Mouse (Mus musculus) spleen, postnatal 36 days (tissue): ENCODE results near the gene Gps2.

Experiments used
- DNase-seq, 2 experiments: peaks; one replicate each; pipeline ENCODE4 v3.0.0; 2022; ENCODE audit warnings: low spot score in 2 of 2, mixed read lengths in 1 of 2

The Gps2 gene

DNA sequence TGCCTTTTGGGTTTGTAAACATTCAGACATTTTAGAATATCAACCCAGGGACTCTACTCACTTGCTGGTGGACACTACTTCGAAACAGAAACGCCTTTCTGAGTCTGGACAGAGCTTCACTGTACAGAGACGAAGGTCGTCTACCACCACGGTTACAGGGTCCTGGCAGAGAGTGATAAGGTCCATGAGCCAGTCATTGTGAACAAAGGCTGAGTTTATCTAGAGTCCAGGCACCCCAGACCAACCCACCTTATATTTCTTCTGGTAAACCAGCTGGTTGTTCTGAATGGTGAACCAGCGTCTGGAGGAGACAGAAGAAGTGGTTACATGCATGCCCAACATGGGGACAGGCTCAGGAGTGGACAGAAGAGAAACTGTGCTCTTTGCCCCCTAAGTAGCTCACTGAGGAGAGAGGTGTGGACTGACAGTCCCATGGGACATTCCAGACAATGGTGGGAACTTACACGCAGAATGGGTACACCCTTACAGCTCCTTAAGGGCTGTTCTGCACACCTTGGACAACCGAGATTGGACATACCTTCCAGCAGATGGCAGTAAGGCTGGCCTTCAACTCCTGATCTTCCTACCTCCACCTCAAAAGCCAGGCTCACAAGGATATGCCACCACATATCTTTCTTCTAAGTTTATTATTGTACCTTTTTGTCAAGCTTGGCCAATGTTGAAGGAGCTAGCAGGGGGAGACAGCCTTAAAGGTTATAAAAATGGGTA, 26.6 kb upstream of the Gps2 start:
- DNase-seq = no peak

DNA sequence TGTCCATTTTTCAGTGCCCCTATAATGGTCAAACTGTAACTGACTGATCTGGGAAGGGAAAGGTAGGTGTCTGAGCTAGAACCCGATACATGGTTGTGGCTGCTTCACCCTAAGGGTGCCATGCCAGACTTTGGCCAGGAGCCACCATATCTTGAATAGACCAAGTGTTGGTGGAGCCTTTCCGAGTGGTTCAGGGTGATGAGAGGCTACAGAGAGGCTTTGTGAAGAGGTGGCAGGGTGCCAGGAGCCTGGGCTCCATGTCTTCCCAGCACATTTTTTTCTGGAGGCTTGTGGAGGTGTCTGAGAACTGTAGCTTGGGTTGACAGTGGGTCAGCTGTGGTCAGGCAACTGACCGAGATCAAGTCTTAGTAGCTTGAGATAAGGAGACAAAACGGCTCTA, 22.2 kb upstream of the Gps2 start:
- peak in 1 of 2 experiments; percentile 45 for DNase-seq

DNA sequence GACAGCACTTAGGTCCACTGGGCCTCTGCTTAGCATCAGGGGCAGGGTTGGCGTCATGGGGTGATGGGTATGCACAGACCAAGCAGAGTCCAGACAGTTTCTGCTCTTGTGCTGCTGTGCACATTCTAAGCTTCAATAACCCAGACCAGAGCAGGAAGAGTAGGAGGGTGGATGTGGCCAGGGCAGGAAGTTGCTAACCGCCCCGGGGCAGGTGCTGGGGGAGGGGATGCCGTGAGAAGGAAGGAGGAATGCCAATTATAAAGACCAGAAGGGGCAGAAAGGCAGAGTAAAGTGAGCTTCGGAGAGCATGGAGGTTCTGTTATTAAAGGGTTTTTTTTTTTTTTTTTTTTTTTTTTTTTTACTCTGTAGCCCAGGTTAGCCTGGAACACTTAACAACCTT, 19.0 kb upstream of the Gps2 start:
- peak; percentile 92 for DNase-seq

DNA sequence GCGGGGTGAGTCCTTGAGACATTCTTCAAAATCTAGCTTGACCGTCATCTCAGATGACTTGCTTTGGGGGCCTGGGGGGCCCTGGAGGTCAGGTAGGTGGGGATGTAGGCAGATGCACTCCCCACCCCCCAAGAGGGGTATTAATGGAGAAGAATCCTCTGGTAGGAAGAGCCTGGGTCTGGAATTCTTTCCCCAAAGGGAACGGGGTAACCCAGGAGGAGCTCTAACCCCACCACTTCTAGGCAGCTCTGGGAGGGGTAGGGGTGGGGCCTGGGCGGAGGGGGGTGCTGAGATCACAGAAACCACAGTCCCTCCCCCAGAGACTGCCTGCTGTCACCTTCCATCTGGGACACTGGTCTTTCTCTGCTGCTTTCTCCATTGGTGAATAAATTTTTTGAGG, 18.4 kb upstream of the Gps2 start, which contains the start of gene Acap1:
Gene Acap1, minus strand, starts transcription at position 249 of the 400 bp plus-strand sequence.
- DNase-seq = peak; percentile 70 to 74

DNA sequence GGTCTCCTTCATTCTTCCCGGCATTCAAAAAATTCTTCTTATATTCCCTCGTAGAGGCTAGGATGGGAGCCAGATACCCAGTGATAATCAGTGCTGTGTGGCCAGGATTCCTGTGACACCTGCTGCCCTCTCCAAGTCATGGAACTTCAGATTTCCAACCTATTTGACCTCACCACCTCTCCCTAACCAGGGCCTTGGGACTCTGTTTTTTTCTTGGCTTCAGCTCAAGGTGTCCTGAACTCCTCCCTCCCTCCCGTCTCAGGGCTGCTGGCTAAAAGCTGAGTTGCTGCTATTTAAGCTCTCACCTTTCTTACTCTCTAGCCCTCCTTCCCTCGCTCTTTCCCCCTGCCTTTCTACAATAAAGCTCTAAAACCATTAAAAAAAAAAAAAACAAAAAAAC, 13.8 kb upstream of the Gps2 start:
- no peak for DNase-seq

DNA sequence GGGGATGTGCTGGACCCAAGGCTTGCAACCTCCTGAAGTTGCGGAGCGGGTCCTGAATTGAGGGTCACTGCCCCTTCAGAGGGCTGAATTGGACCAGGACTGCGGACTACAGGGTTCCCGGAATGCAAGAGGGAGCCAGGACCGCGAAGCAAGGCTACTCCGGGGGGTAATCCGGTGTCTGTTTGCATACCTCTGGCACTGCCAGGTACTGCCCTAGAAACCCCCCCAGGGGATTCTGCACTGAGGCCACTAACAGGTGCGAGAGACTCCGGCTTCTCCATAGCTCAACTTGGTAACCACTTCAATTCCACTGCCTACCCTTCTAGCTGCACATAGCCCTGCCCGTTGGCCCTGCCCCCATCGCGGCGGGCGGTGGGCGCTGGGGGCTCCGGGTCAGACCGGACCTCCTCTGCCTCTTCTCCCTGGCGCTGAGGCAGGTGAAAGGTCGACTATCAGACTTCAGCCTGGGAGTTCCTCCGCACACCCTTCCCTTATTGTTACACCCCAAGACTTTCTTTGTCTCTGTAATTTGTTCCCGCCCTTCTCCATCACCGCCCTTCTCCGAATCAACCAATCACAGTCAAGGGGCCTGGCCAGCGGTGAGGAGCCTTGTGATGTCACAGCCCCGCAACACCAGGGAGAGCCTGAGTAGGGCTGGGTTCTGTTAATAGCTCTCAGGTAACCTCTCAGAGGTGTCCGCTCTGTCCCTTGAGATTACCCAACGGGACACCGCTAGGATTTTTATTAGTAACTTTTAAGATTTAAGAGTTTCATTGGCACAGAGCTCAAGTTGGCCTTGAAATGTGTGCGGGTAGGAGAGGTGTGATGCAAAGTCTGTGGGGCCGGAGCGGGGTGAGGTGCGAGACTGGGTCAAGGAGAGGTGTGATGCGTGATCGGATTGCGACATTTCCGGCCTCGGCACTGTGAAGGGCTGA, 12.9 kb upstream of the Gps2 start, which contains the start of the genes 2810408A11Rik and Neurl4:
Gene 2810408A11Rik, minus strand, starts transcription at position 517 of the 935 bp plus-strand sequence.
Gene Neurl4, plus strand, starts transcription at position 602 of the 935 bp plus-strand sequence.
- DNase-seq = peak; percentile 94 to 95

DNA sequence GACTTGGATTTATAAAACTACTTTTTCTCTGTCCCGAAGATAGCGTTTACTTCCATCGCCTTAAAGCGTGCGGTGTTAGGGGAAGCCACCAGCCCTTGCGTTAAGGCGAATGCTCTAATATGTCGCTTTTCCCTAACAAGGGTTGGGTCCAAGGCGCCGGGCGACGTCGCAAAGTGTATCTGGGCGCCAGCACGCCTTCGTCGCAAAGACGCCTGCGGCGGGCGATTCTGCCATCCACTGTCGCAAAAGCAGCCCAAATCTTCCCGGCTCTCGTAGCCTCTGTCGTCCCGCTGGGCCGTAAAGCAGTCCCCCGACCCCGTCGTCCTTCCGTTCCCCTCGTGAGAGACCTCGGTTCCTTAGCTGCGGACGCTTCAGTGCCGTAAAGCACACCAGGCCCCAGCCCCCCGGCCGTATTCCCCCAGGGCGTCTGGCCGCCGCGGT, 12.3 kb upstream of the Gps2 start:
- peak; percentile 95 for DNase-seq

DNA sequence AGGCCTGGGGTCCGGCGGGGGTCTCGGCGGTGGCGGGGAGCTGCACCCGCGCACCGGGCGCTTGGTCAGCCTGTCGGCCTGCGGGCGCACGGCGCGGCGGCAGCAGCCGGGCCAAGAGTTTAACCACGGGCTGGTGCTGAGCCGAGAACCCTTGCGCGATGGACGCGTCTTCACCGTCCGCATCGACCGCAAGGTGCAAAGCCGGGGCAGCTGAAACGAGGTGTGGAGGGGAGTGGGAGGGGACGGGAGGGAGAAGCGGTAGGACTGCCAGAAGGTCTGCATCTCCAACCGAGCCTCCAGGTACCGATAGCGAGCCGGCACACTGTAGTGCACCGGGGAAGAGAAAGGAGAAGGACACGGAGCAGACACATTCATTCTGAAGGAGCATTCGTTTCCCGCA, 11.7 kb upstream of the Gps2 start:
- DNase-seq = no peak

DNA sequence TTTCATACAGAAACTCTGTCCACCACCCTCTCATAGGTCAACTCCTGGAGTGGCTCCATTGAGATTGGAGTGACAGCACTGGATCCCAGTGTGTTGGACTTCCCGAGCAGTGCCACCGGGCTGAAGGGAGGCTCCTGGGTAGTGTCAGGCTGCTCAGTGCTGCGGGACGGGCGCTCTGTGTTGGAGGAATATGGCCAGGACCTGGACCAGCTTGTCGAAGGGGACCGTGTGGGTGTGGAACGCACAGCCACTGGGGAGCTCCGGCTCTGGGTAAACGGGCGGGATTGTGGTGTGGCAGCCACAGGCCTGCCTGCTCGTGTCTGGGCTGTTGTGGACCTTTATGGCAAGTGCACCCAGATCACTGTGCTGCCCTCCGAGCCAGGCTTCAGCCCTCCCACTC, 10.7 kb upstream of the Gps2 start:
- DNase-seq = no peak

DNA sequence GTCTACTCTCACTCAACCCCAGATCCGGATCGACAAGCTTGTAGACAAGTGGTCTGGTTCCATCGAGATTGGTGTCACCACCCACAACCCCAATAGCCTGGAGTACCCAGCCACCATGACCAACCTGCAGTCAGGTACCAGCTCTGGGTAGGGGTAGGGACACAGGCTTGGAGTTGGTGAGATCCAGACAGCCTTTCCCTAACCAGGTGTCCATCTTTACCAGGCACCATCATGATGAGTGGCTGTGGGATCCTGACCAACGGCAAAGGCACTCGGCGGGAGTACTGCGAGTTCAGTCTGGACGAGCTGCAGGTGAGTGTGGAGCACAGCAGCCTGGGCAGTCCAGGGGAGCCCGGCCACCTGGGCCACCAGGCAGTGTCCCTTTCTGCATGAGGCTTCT, 9.4 kb upstream of the Gps2 start:
- DNase-seq = no peak

DNA sequence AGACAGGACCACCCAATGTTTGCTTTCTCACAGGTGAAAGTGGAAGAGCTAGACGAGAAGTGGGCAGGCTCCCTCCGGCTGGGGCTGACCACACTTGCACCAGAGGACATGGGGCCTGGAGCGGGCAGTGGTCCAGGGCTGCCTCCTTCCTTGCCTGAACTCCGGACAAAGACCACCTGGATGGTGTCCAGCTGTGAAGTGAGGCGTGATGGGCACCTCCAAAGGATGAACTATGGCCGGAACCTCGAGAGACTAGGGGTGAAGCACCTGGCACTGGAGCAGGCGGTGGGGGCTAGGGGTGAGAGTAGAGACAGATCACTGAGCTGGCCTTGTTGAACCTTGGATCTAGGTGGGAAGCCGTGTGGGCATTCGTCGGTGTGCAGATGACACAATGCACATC, 5.0 kb upstream of the Gps2 start:
- DNase-seq = no peak

DNA sequence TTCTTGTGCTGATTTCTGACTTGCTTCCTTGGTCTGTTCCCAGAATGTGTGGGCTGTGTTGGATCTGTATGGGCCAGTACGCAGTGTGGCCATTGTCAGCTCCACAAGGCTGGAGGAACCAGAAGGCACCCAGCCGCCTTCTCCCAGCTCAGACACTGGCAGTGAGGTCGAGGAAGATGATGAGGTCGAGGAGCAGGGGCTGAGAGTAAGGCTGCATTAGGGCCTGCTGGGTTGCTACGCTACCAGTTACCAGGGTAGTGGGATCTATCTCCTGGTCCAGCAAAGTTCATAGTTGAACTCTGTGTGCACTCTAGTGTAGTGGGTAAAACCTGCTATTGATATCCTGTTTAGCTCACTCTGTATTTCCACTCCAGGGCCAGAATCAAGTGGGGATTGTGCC, 4.5 kb upstream of the Gps2 start:
- DNase-seq = no peak

DNA sequence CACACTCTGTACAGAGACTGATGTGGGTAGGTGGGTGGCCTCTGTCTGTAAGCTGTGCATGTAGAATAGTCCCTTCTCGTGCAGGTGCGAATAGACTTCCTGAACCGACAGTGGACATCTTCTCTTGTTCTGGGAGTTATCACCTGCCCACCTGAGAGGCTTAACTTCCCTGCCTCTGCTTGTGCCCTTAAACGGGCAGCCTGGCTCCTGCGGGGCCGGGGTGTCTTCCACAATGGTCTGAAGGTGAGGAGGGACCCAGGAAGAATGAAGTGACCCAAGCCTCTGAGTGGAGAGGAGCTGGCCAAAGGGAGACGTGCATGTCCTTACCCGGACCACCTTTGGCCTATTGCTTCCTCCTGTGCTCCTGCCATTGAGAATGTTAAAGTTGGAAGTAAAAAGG, 3.5 kb upstream of the Gps2 start:
- no peak for DNase-seq

DNA sequence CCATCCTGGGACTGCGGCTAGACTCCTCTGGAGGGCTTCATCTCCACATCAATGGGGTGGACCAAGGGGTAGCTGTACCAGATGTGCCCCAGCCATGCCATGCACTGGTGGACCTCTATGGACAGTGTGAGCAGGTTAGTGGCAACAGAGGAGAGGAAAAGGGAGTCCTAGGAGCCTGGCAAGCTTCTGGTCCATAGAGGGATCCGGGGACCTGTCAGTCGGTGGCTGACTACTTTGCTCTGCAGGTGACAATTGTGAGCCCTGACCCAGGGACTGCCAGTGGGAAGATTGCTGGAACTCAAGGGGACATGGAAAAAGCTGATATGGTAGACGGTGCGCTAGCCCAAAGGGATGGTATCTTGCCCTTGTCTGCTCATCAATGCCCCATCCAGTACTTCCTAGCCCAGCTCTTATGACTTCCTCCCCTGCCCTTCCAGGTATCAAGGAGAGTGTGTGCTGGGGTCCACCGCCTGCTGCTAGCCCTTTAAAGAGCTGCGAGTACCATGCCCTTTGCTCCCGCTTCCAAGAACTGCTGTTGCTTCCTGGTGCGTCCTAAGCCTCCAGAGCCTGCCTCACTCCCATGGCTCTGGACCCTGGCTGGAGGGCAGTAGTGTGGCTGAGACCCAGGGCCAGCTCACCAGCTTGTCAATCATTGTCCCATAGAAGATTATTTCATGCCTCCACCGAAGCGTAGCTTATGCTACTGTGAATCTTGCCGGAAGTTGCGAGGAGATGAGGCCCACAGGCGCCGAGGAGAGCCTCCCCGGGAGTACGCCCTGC, 2.7 kb upstream of the Gps2 start:
- DNase-seq = no peak

DNA sequence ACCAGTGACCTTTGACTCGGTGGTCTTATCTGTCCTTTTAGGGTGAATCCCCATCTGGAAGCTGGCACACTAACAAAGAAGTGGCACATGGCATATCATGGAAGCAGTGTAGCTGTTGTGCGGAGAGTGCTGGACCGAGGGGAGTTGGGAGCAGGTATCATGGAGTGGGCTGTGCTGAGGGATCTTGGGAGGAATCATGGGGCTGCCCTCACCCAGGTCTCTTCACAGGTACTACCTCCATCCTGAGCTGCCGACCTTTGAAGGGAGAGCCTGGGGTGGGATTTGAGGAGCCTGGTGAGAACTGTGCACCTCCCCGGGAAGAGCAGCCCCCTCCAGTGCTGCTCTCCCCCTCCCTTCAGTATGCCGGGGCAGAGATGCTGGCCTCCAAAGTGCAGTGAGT, 2.0 kb upstream of the Gps2 start:
- no peak for DNase-seq

DNA sequence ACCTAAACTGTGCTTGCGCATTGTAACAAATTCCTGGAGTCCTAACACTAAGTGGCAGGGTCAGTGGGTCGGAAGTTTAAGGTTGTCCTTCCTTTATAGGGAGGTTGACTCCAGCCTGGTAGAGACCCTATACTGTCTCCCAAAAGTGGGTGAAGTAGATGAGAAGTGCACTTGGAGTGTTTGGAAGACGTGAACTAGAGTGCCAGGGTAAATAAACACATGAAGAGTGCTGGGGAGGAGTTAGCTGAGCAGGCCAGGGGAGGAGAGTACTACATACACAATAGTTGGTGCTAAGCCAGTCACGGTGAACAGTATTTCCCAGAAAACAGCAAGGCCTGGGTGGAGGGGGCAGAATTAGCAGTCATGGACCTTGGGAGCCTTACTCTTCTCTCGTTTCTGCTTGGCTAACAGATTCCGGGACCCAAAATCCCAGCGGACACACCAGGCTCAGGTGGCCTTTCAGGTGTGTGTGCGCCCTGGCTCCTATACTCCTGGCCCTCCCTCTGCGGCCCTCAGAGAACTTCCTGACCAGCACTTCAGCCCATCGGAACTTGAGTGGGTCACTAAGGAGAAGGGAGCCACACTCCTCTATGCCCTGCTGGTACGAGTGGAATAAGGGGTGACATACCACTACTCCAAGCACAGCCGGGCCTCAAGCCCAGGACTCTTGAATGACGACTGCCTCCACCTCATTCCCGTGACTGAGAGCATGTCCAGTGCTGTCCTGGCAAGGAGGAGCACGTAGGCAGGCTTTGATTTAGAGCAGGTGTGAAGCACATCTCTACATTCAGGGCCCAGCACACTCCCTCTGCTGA, 765 bp upstream of the Gps2 start:
- no peak for DNase-seq

DNA sequence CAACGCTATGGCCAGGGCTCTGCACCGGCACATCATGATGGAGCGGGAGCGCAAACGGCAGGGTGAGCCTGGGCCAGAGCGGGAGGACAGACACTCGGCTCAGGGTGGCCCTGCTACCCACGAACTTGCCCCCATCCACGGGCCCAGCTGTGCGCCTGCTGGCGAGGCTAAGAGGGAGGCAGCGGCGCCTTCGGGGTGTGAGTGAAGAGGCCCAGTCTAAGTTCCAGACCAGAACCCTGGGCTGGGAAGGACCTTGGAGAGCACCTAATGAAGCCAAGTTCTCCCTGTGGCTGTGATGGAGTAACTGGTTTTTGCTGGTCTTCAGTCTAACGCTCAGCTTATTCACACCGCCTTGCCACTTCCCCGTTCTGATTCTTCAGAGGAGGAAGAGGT, 680 bp downstream of the Gps2 start:
- peak in 1 of 2 experiments; percentile 28 for DNase-seq

DNA sequence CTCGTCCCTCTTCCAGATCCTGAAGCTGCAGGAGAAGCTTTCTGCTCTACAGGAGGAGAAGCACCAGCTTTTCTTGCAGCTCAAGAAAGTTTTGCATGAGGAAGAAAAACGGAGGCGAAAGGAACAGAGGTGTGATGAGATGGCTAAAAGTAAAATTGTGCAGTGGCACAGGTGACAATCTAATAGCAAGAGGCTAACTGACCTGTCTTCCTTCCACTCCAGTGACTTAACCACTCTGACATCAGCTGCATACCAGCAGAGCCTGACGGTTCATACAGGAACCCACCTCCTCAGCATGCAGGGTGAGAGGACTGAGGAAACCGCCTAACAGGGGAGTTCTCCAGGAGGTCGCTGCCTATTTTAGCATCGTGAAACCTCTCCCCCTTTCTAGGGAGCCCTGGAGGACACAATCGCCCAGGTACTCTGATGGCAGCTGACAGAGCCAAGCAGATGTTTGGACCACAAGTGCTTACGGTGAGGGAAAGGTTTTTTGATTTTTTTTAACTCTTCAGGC, 1.3 kb downstream of the Gps2 start:
- DNase-seq = no peak

DNA sequence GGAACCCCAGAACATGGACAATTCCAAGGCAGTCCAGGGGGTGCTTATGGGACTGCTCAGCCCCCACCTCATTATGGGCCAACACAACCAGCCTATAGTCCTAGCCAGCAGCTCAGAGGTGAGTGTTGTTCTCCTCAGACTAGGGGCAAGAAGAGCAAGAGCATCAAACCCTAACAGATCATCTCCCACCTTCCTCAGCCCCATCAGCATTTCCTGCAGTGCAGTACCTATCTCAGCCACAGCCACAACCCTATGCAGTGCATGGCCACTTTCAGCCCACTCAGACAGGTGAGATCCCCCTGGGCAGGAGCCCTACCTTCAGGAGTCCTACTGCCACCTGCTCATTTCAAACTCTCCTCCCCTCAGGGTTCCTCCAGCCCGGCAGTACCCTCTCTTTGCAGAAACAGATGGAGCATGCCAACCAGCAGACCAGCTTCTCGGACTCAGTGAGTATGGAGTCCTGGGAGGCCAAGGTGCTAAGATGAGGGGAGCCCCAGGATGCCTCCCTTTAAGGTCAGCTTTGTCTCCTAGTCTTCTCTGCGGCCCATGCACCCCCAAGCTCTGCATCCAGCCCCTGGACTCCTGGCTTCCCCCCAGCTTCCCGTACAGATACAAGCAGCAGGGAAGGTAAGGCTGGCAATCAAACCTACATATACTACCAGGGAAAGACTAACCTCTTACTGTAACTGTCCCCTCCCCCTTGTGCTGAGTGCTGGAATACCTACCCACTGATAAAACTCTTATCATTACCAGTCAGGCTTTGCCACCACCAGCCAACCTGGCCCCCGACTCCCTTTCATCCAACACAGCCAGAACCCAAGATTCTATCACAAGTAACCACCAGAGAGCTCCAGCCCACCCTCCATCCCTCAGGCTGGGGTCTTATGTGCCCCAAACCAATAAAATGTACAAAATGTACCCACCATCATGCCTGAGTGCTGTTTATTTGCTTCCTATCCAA, 2.3 kb downstream of the Gps2 start:
- peak; percentile 41 to 73 for DNase-seq
